Mouse (Mus musculus): ENCODE results near the gene Gm21764. TPM values are rescaled to one million over a fixed set of nuclear protein-coding genes. Genes with fewer than 3 reads are reported as not detected.
"Not testable (repeated sequence)": the region's sequence is repeated elsewhere in the genome, so short reads cannot be mapped to it uniquely, and the experiment has no call there.

Gm21764 gene
- total RNA-seq (2012; rRNA removed): not detected in 2 replicates
- total RNA-seq (2014; rRNA removed): not detected in 2 replicates
- polyA plus RNA-seq (2012; ENCODE audit: insufficient read length, low read depth): not detected in 2 replicates

GRCm38 (mm10) chrY:18061712-18062111 is at the start of gene Gm21764:
Gene Gm21764 (minus strand): TSS chrY:18061812.
- H3K4me1 ChIP-seq (ENCODE audit: control insufficient read depth in 1 of 2, insufficient read depth in 2 of 2); H3K4me3 ChIP-seq (replicated peaks in 1 of 3; ENCODE audit: low read depth in 2 of 3, low read length in 2 of 3, poor library complexity in 1 of 3); in situ Hi-C loops (cut with MboI; ENCODE audit: low pct_ligation_motif_present, low pct_unique_long_range_greater_than_20kb, low sequenced_read_pairs); H3K9me3 ChIP-seq (replicated peaks; ENCODE audit: low read length); H3K79me2 ChIP-seq (replicated peaks; ENCODE audit: control insufficient read depth, extremely low read depth, insufficient read depth, poor library complexity, severe bottlenecking); H3K9ac ChIP-seq (ENCODE audit: insufficient read depth, low read depth); DNase-seq (ENCODE audit: extremely low read depth); H3K36me3 ChIP-seq (replicated peaks in 1 of 2; ENCODE audit: control insufficient read depth in 1 of 2, insufficient read depth in 1 of 2, low read length in 1 of 2); H3K4me2 ChIP-seq (ENCODE audit: insufficient read depth, low read depth, poor library complexity, severe bottlenecking); dilution Hi-C loops (cut with MboI; ENCODE audit: extremely low pct_ligation_motif_present, extremely low pct_unique_long_range_greater_than_20kb, low sequenced_read_pairs); H3K27me3 ChIP-seq (replicated peaks); H3K27ac ChIP-seq (ENCODE audit: insufficient read depth, low read depth): not testable (repeated sequence)

GRCm38 (mm10) chrY:18088816-18089215 is 27.2 kb upstream of the Gm21764 start, which contains the start of gene Ssty1:
Gene Ssty1 (plus strand): TSS chrY:18089116.
- H3K4me1 ChIP-seq (ENCODE audit: control insufficient read depth in 1 of 2, insufficient read depth in 2 of 2); H3K9me3 ChIP-seq (replicated peaks; ENCODE audit: low read length); H3K36me3 ChIP-seq (replicated peaks in 1 of 2; ENCODE audit: control insufficient read depth in 1 of 2, insufficient read depth in 1 of 2, low read length in 1 of 2); DNase-seq (ENCODE audit: extremely low read depth); dilution Hi-C loops (cut with MboI; ENCODE audit: extremely low pct_ligation_motif_present, extremely low pct_unique_long_range_greater_than_20kb, low sequenced_read_pairs); H3K4me3 ChIP-seq (replicated peaks in 1 of 3; ENCODE audit: low read depth in 2 of 3, low read length in 2 of 3, poor library complexity in 1 of 3); H3K4me2 ChIP-seq (ENCODE audit: insufficient read depth, low read depth, poor library complexity, severe bottlenecking); in situ Hi-C loops (cut with MboI; ENCODE audit: low pct_ligation_motif_present, low pct_unique_long_range_greater_than_20kb, low sequenced_read_pairs); H3K9ac ChIP-seq (ENCODE audit: insufficient read depth, low read depth); H3K27me3 ChIP-seq (replicated peaks); H3K79me2 ChIP-seq (replicated peaks; ENCODE audit: control insufficient read depth, extremely low read depth, insufficient read depth, poor library complexity, severe bottlenecking); H3K27ac ChIP-seq (ENCODE audit: insufficient read depth, low read depth): not testable (repeated sequence)

Other genes with a start within 250 kb of the Gm21764 start
- gene Gm21904, start 215.5 kb downstream of the Gm21764 start, total RNA-seq (2012; rRNA removed): not detected in 2 replicates
- gene Gm21904, start 215.5 kb downstream of the Gm21764 start, total RNA-seq (2014; rRNA removed): not detected in 2 replicates
- not detected in 2 replicates for gene Gm21904, start 215.5 kb downstream of the Gm21764 start, polyA plus RNA-seq (2012; ENCODE audit: insufficient read length, low read depth)
- not detected in 2 replicates for gene Gm20772, start 187.1 kb downstream of the Gm21764 start, total RNA-seq (2012; rRNA removed)
- gene Gm20772, start 187.1 kb downstream of the Gm21764 start, total RNA-seq (2014; rRNA removed): not detected in 2 replicates
- gene Gm20772, start 187.1 kb downstream of the Gm21764 start, polyA plus RNA-seq (2012; ENCODE audit: insufficient read length, low read depth): not detected in 2 replicates
- not detected in 2 replicates for gene Gm20831, start 187.1 kb downstream of the Gm21764 start, total RNA-seq (2012; rRNA removed)
- gene Gm20831, start 187.1 kb downstream of the Gm21764 start, total RNA-seq (2014; rRNA removed): not detected in 2 replicates
- gene Gm20831, start 187.1 kb downstream of the Gm21764 start, polyA plus RNA-seq (2012; ENCODE audit: insufficient read length, low read depth): not detected in 2 replicates
- gene Srsy, start 124.5 kb downstream of the Gm21764 start, total RNA-seq (2012; rRNA removed): not detected in 2 replicates
- gene Srsy, start 124.5 kb downstream of the Gm21764 start, total RNA-seq (2014; rRNA removed): not detected in 2 replicates
- not detected in 2 replicates for gene Srsy, start 124.5 kb downstream of the Gm21764 start, polyA plus RNA-seq (2012; ENCODE audit: insufficient read length, low read depth)
- gene Ssty1, start 27.3 kb upstream of the Gm21764 start, total RNA-seq (2012; rRNA removed): not detected in 2 replicates
- not detected in 2 replicates for gene Ssty1, start 27.3 kb upstream of the Gm21764 start, total RNA-seq (2014; rRNA removed)
- gene Ssty1, start 27.3 kb upstream of the Gm21764 start, polyA plus RNA-seq (2012; ENCODE audit: insufficient read length, low read depth): not detected in 2 replicates